Mouse (Mus musculus): ENCODE results near the gene Tor3a.
A peak's percentile ranks its signal among the peaks of the same experiment; 100 is the strongest.

DNA sequence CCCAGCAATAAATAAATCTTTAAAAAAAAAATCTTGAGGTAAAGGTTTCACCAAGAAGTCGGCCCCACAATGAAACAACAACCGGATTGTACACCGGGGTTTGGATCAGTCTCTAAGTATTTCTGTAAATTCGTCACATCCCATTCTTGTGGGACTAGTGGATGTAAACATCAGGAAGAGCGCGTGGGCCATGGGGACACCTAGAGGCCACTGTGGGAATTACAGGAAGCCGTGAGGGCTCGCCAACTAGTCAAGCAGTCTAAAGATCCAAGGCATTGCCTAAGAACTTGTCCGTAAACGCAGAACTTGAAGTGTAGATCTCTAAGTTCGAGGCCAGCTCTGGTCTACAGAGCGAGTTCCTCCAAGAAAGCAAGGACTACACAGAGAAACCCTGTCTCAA, 2.0 kb upstream of the Tor3a start:
- TF ChIP-seq CTCF (IDR thresholded peaks at IDR 0.05; ENCODE audit: borderline replicate concordance, extremely low read depth, insufficient read depth, insufficient read length) (peak; percentile 82), POLR2A (IDR thresholded peaks at IDR 0.05; ENCODE audit: borderline replicate concordance, extremely low read depth, insufficient read depth, insufficient read length, poor library complexity, severe bottlenecking) (no peak)

Data from brain, embryonic 14.5 days (tissue).